Mouse (Mus musculus) lung, embryonic 15.5 days (tissue): ENCODE data around the gene Gm3402. TPM values are rescaled to one million over a fixed set of nuclear protein-coding genes. Genes with fewer than 3 reads are reported as not detected.
"Not testable (repeated sequence)": the region's sequence is repeated elsewhere in the genome, so short reads cannot be mapped to it uniquely, and the experiment has no call there.

ENCODE experiments used
- ATAC-seq: fragments of 200-750 bp; cut with Nextera tagmentation; 2 replicates; pipeline ENCODE4 v1.8.0; 2017; ENCODE audit warnings: moderate number of reproducible peaks, borderline replicate concordance; ENCODE audit not compliant: low FRiP score, low TSS enrichment; ENCODE audit errors: extremely low read depth
- H3K27ac ChIP-seq: fragments of 300-500 bp; sonication (generic); 2 replicates; pipeline ENCODE4 v1.5.1; 2015; ENCODE audit warnings: moderate library complexity, mild to moderate bottlenecking, inconsistent platforms
- H3K27me3 ChIP-seq: fragments of 300-500 bp; sonication (generic); 2 replicates; pipeline ENCODE4 v1.6.1; 2015; ENCODE audit warnings: inconsistent platforms
- H3K36me3 ChIP-seq: fragments of 300-500 bp; sonication (generic); 2 replicates; pipeline ENCODE4 v1.6.1; 2015; ENCODE audit warnings: inconsistent platforms
- H3K4me1 ChIP-seq: fragments of 300-500 bp; sonication (generic); 2 replicates; pipeline ENCODE4 v1.6.1; 2015; ENCODE audit warnings: inconsistent platforms
- H3K4me2 ChIP-seq: fragments of 300-500 bp; sonication (generic); 2 replicates; pipeline ENCODE4 v1.6.1; 2015; ENCODE audit warnings: inconsistent platforms, mild to moderate bottlenecking, moderate library complexity
- H3K4me3 ChIP-seq: fragments of 300-500 bp; sonication (generic); 2 replicates; pipeline ENCODE4 v1.5.1; 2015; ENCODE audit warnings: mild to moderate bottlenecking, inconsistent platforms
- H3K9ac ChIP-seq: fragments of 300-500 bp; sonication (generic); 2 replicates; pipeline ENCODE4 v1.6.1; 2015; ENCODE audit warnings: inconsistent platforms
- H3K9me3 ChIP-seq: fragments of 300-500 bp; sonication (generic); 2 replicates; pipeline ENCODE4 v1.6.1; 2016; ENCODE audit warnings: inconsistent platforms
- WGBS: fragments of 180-500 bp; shearing (Covaris S2); methylation state at CpG from one replicate; pipeline ENCODE4 v1.1.7; 2015; 5-methylcytosine and 5-hydroxymethylcytosine counted together
- polyA plus RNA-seq: library from polyadenylated mRNA; unstranded; fragments of >200 nt; fragmentation: Nextera tagmentation; extraction: Ambion mirVana; gene quantifications from 2 replicates; pipeline ENCODE4 v1.2.1, GENCODE M21; 2015

Gm3402 gene
- polyA plus RNA-seq, 1 experiment from 2014 or later: not detected

- H3K9me3 ChIP-seq, ATAC-seq, H3K27ac ChIP-seq, H3K4me3 ChIP-seq, H3K9ac ChIP-seq, H3K4me2 ChIP-seq, H3K27me3 ChIP-seq, H3K4me1 ChIP-seq, H3K36me3 ChIP-seq: not testable (repeated sequence)
- WGBS: no CpG with 5 or more reads among the region's 3 CpGs
These were observed 41.9 kb downstream of the Gm3402 start, which contains the start of gene Gm3415 for GRCm38 (mm10) chr5:146555836-146556235. TSS of gene Gm3415 (plus strand) at chr5:146556136.

DNA sequence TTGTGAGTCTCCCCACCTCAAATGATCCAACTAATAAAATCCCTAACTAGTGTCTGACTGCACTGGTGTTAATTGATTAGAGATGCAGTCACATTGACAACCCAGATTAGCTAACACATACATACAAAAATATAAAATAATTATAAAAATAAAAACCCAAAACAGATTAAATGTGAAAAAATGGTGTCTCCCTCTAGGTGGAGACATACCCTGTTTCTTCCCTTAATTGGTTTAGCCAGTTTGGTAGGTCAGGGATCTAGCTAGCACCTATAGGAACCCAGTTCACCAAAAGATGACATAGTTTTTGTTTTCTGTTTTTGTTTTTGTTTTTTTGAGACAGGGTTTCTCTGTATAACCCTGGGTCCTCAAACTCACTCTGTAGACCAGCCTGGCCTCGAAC, 50.3 kb downstream of the Gm3402 start:
- H3K27ac ChIP-seq: no peak overlapping the region
- ATAC-seq: no peak
- no peaks in the 10 kb centered on the region for H3K9me3 ChIP-seq
- H3K9ac ChIP-seq: no peak overlapping the region
- H3K27me3 ChIP-seq: no peaks in the 10 kb centered on the region
- no peaks in the 10 kb centered on the region for H3K4me1 ChIP-seq
- no peak overlapping the region for H3K4me2 ChIP-seq
- no peaks in the 10 kb centered on the region for H3K36me3 ChIP-seq
- 79% methylated on average over 1 of the region's 1 CpGs for WGBS
- H3K4me3 ChIP-seq: no peak overlapping the region

Other genes starting within 250 kb of the Gm3402 start
- gene Wasf3, start 129.1 kb upstream of the Gm3402 start, polyA plus RNA-seq: 0.81 and 1.1 TPM in 2 replicates
- gene Gm6408, start 32.2 kb upstream of the Gm3402 start, polyA plus RNA-seq: not detected in 2 replicates
- gene Gm6370, start 22.8 kb upstream of the Gm3402 start, polyA plus RNA-seq: not detected in 2 replicates
- not detected in 2 replicates for gene 4930449I24Rik, start 11.7 kb upstream of the Gm3402 start, polyA plus RNA-seq
- gene Gm3404, start 11.7 kb downstream of the Gm3402 start, polyA plus RNA-seq: not detected in 2 replicates
- not detected in 2 replicates for gene Gm3409, start 23.5 kb downstream of the Gm3402 start, polyA plus RNA-seq
- not detected in 2 replicates for gene Gm3415, start 42.0 kb downstream of the Gm3402 start, polyA plus RNA-seq
- gene Gpr12, start 71.1 kb downstream of the Gm3402 start, polyA plus RNA-seq: not detected in 2 replicates